Mouse (Mus musculus) intestine, postnatal 0 days (tissue): ENCODE results near the gene Xpr1. TPM values are rescaled to one million over a fixed set of nuclear protein-coding genes. Genes with fewer than 3 reads are reported as not detected.
A peak's percentile ranks its signal among the peaks of the same experiment; 100 is the strongest.

Experiments
- ATAC-seq: fragments of 200-750 bp; cut with Nextera tagmentation; 2 replicates; pipeline ENCODE4 v1.8.0; 2017; ENCODE audit warnings: mild to moderate bottlenecking, moderate TSS enrichment, moderate library complexity
- H3K27ac ChIP-seq: fragments of 300-500 bp; sonication (generic); 2 replicates; pipeline ENCODE4 v1.5.1; 2014; ENCODE audit warnings: mild to moderate bottlenecking, low read depth, low read length, moderate library complexity
- H3K27me3 ChIP-seq: fragments of 300-500 bp; sonication (generic); replicated peaks from 2 replicates; pipeline ENCODE4 v1.6.1; 2014; ENCODE audit warnings: low read length, mixed read lengths; ENCODE audit not compliant: control insufficient read depth, insufficient read depth
- H3K36me3 ChIP-seq: fragments of 300-500 bp; sonication (generic); 2 replicates; pipeline ENCODE4 v1.6.1; 2014; ENCODE audit warnings: mild to moderate bottlenecking, moderate library complexity; ENCODE audit not compliant: control insufficient read depth, insufficient read depth
- H3K4me1 ChIP-seq: fragments of 300-500 bp; sonication (generic); replicated peaks from 2 replicates; pipeline ENCODE4 v1.6.1; 2014; ENCODE audit warnings: antibody characterized with exemption, low read length, mixed read lengths; ENCODE audit not compliant: control insufficient read depth, insufficient read depth
- H3K4me2 ChIP-seq: fragments of 300-500 bp; sonication (generic); replicated peaks from 2 replicates; pipeline ENCODE4 v1.6.1; 2014; ENCODE audit warnings: low read depth, mild to moderate bottlenecking, moderate library complexity
- H3K4me3 ChIP-seq: fragments of 300-500 bp; sonication (generic); 2 replicates; pipeline ENCODE4 v1.5.1; 2014; ENCODE audit warnings: low read depth, low read length
- H3K9ac ChIP-seq: fragments of 300-500 bp; sonication (generic); 2 replicates; pipeline ENCODE4 v1.6.1; 2014; ENCODE audit warnings: mild to moderate bottlenecking, low read depth, low read length
- H3K9me3 ChIP-seq: fragments of 300-500 bp; sonication (generic); 2 replicates; pipeline ENCODE4 v1.6.1; 2016; ENCODE audit warnings: mixed run types; ENCODE audit not compliant: control insufficient read depth
- CTCF ChIP-seq: sonication (generic); IDR thresholded peaks from 2 replicates; pipeline ENCODE4 v1.5.1; 2016; ENCODE audit warnings: low read depth, mild to moderate bottlenecking, control low read depth, antibody characterized with exemption, moderate library complexity
- WGBS: fragments of 180-500 bp; shearing (Covaris S2); extraction: QIAGEN DNeasy Blood & Tissue Kit; methylation state at CpG from one replicate; pipeline ENCODE4 v1.1.7; 2014; 5-methylcytosine and 5-hydroxymethylcytosine counted together
- polyA plus RNA-seq: library from polyadenylated mRNA; unstranded; fragments of >200 nt; fragmentation: Nextera tagmentation; extraction: Ambion mirVana; gene quantifications from 2 replicates; pipeline ENCODE4 v1.2.1, GENCODE M21; 2015

Xpr1 gene
- polyA plus RNA-seq, 1 experiment from 2014 or later: 5.8 TPM

- H3K9me3 ChIP-seq: no peaks in the 10 kb centered on the region
- no peak overlapping the region for H3K4me2 ChIP-seq
- no peaks in the 10 kb centered on the region for H3K27me3 ChIP-seq
- WGBS: 76% methylated on average over 6 of the region's 6 CpGs
- H3K4me3 ChIP-seq: no peak overlapping the region
- no peak for ATAC-seq
- no peaks in the 10 kb centered on the region for H3K4me1 ChIP-seq
- no peak overlapping the region for H3K27ac ChIP-seq
- no peaks in the 10 kb centered on the region for H3K36me3 ChIP-seq
- no peak overlapping the region for H3K9ac ChIP-seq
- no peak for TF ChIP-seq CTCF
These were observed 10.1 kb upstream of the Xpr1 start for GRCm38 (mm10) chr1:155427126-155427865.

DNA sequence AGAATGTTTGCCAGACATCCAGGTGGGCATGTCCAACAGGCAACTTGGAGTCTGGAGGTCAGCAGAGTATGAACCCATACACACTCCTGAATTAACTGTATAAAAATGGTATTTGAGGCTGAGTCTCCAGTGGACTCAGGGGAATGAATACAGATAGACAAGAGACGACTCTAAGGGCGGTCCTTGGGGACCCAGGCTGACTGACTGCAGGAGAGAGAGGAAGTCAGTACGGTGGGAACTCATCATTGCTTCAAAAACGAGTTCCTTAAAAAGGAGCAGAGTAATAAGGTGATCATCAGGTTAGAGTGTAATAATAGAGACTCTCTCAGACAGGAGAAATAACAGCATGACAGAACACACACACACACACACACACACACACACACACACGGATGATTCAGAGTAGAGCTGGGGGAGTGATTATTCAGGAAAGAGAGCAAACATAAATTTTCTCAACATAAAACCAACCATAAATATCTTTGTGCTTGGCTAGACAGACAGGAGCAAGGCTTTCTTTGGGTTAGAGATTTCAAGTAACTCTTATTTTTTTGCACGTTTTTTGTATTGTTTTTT, 8.6 kb upstream of the Xpr1 start:
- Histone ChIP-seq H3K27me3 (no peaks in the 10 kb centered on the region), H3K27ac (no peak overlapping the region), H3K4me3 (no peak overlapping the region), H3K9me3 (no peaks in the 10 kb centered on the region), H3K9ac (no peak overlapping the region), H3K4me2 (no peak overlapping the region), H3K4me1 (no peaks in the 10 kb centered on the region), H3K36me3 (no peaks in the 10 kb centered on the region)
- no peak for TF ChIP-seq CTCF
- ATAC-seq: no peak
- WGBS: 44% methylated on average over 6 of the region's 6 CpGs

DNA sequence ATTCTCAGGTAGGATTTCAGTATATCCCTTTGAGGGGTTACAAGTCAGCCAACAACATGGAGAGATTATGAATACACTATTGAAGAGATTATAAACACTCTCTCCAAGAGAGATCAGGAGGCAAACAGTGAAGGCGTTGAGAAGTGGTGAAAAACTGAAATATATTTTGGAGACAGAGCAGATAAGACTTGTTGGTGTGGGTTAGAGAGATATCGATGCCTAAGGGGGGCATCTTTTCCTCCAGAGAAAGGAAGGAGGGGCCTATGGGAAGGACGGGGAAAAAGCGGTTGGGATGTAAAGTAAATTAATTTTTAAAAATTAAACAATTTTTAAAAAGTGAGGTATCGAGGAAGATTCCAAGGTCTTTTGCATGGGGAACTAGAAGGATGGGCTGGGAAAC, 8.1 kb upstream of the Xpr1 start:
- no peak overlapping the region for H3K4me3 ChIP-seq
- no peak overlapping the region for H3K27ac ChIP-seq
- no peaks in the 10 kb centered on the region for H3K27me3 ChIP-seq
- no peak for TF ChIP-seq CTCF
- no peaks in the 10 kb centered on the region for H3K9me3 ChIP-seq
- H3K4me1 ChIP-seq: no peaks in the 10 kb centered on the region
- ATAC-seq: no peak
- no peak overlapping the region for H3K9ac ChIP-seq
- 90% methylated on average over 5 of the region's 5 CpGs for WGBS
- no peaks in the 10 kb centered on the region for H3K36me3 ChIP-seq
- H3K4me2 ChIP-seq: no peak overlapping the region

DNA sequence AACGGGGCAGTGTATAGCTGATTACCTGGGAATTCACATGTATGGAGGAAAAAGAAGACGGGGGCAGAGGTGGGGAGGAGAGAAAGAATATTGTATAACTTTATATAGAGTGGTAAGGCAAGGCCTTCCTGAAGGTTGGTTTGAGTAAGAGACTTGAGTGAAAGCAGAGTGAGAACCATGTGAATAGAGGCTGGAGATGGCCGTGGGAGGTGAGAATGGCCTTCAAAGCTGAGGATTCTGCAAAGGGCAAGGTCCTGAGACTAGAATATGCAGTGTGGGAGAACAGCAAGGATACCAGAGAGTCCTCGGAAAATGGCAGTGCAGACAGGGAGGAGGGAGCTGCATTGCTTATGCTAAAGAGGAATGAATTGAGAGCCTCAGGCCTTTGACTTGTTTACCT, 6.6 kb upstream of the Xpr1 start:
- TF ChIP-seq CTCF: no peak
- Histone ChIP-seq H3K4me2 (no peak overlapping the region), H3K9me3 (no peaks in the 10 kb centered on the region), H3K27ac (no peak overlapping the region), H3K4me3 (no peak overlapping the region), H3K4me1 (no peaks in the 10 kb centered on the region), H3K36me3 (no peaks in the 10 kb centered on the region), H3K27me3 (no peaks in the 10 kb centered on the region), H3K9ac (no peak overlapping the region)
- ATAC-seq: no peak
- 79% methylated on average over 4 of the region's 4 CpGs for WGBS

DNA sequence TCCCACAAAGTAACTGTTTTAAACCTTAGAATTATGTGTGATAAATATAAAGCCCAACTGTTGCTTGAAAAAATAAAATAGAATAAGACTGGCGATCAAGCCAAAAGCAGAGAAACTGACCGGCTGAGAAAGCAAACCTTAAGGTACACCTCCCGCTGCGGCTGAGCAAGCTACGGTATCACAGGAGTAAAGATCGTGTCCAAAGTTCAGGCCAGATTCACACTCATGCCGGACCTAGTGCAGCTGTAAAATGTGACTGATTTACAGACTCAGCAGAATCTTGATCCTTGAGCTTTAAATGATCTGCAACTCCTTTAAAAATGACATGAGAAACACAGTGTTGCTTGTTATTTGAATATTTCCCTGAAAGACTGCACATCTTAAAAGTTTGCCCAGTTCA, 4.8 kb upstream of the Xpr1 start:
- 45% methylated on average over 7 of the region's 7 CpGs for WGBS
- ATAC-seq: peak; percentile 65
- no peak for TF ChIP-seq CTCF

GRCm38 (mm10) chr1:155416147-155416700, 991 bp downstream of the Xpr1 start:
- Histone ChIP-seq H3K9ac (peak overlapping the region; percentile 68), H3K4me2 (peak overlapping the region; percentile 88), H3K36me3 (no peaks in the 10 kb centered on the region), H3K27ac (peak overlapping the region; percentile 78), H3K4me3 (peak overlapping the region; percentile 89), H3K9me3 (no peaks in the 10 kb centered on the region), H3K4me1 (no peaks in the 10 kb centered on the region; the same call in 1 of the 2 replicates), H3K27me3 (no peaks in the 10 kb centered on the region)
- WGBS: 2% methylated on average over 6 of the region's 6 CpGs
- TF ChIP-seq CTCF: no peak
- no peak for ATAC-seq

More for the DNA sequence above, 4.8 kb upstream of the Xpr1 start:
- Histone ChIP-seq H3K27ac (no peak overlapping the region), H3K4me1 (no peaks in the 10 kb centered on the region), H3K4me2 (no peak overlapping the region), H3K9me3 (no peaks in the 10 kb centered on the region), H3K36me3 (no peaks in the 10 kb centered on the region), H3K27me3 (no peaks in the 10 kb centered on the region), H3K9ac (no peak overlapping the region), H3K4me3 (no peak overlapping the region)
